Mouse (Mus musculus) layer of hippocampus, adult 9-10 months (tissue): ENCODE measurements around the gene Foxp1.

Experiments used
- DNase-seq: peaks from one replicate; pipeline ENCODE4 v3.0.0; 2022; ENCODE audit warnings: low spot score

The Foxp1 gene

GRCm38 (mm10) chr6:99047322-99047721 lies 475.2 kb downstream of the Foxp1 start:
- no peak for DNase-seq

GRCm38 (mm10) chr6:99045845-99046788 lies 476.4 kb downstream of the Foxp1 start:
- no peak for DNase-seq

- no peak for DNase-seq
Measured at GRCm38 (mm10) chr6:99043932-99044664, 478.4 kb downstream of the Foxp1 start.

GRCm38 (mm10) chr6:99043226-99043625 lies 479.3 kb downstream of the Foxp1 start:
- no peak for DNase-seq

- DNase-seq: no peak
Measured at GRCm38 (mm10) chr6:99042175-99042954, 480.2 kb downstream of the Foxp1 start.

GRCm38 (mm10) chr6:99038977-99039376 lies 483.5 kb downstream of the Foxp1 start:
- no peak for DNase-seq

GRCm38 (mm10) chr6:99035459-99036375 lies 486.8 kb downstream of the Foxp1 start:
- DNase-seq: no peak

GRCm38 (mm10) chr6:99033062-99033461 lies 489.5 kb downstream of the Foxp1 start:
- DNase-seq: no peak

GRCm38 (mm10) chr6:99031321-99031903 lies 491.1 kb downstream of the Foxp1 start:
- DNase-seq: no peak

- DNase-seq: no peak
Measured at GRCm38 (mm10) chr6:99030251-99030650, 492.3 kb downstream of the Foxp1 start.

GRCm38 (mm10) chr6:99029438-99029837 lies 493.1 kb downstream of the Foxp1 start:
- no peak for DNase-seq

GRCm38 (mm10) chr6:99028989-99029305 lies 493.6 kb downstream of the Foxp1 start:
- no peak for DNase-seq

GRCm38 (mm10) chr6:99028161-99028988 lies 494.1 kb downstream of the Foxp1 start:
- no peak for DNase-seq

GRCm38 (mm10) chr6:99027542-99028160 lies 494.9 kb downstream of the Foxp1 start:
- DNase-seq: no peak

GRCm38 (mm10) chr6:99026635-99027541 lies 495.6 kb downstream of the Foxp1 start:
- no peak for DNase-seq

GRCm38 (mm10) chr6:99026040-99026439 lies 496.5 kb downstream of the Foxp1 start:
- DNase-seq: no peak

- no peak for DNase-seq
Measured at GRCm38 (mm10) chr6:99024588-99024987, 497.9 kb downstream of the Foxp1 start.
